Mouse (Mus musculus) megakaryocyte progenitor cell, adult 5-6 weeks (primary cell): Measurements from ENCODE around the gene Col8a1. TPM values are rescaled to one million over a fixed set of nuclear protein-coding genes. Genes with fewer than 3 reads are reported as not detected.

Experiments
- ATAC-seq: replicated peaks from 2 replicates; pipeline ENCODE4 v1.8.0; 2016; ENCODE audit warnings: mild to moderate bottlenecking, moderate TSS enrichment, inconsistent platforms; ENCODE audit not compliant: poor library complexity
- total RNA-seq, 2 experiments: library from RNA; stranded (forward) in 1 of 2; stranded (reverse) in 1 of 2; fragments of 157-497, 149-512 nt in 1 of 2; fragments of 200-1000 nt in 1 of 2; gene quantifications; 2 replicates each; pipeline versions ENCODE4 v1.2.3 to v1.2.4; 2015 to 2017

Col8a1 gene
- total RNA-seq, 2 experiments from 2014 or later = not detected

- no peak for ATAC-seq
Observed at GRCm38 (mm10) chr16:57685790-57686399, 68.6 kb downstream of the Col8a1 start.

GRCm38 (mm10) chr16:57672251-57672650, 82.3 kb downstream of the Col8a1 start:
- no peak for ATAC-seq

- ATAC-seq = no peak
Observed at GRCm38 (mm10) chr16:57671637-57672036, 82.9 kb downstream of the Col8a1 start.

GRCm38 (mm10) chr16:57669348-57669747, 85.2 kb downstream of the Col8a1 start:
- ATAC-seq = peak; percentile 95

- ATAC-seq = no peak
Observed at GRCm38 (mm10) chr16:57662661-57663060, 91.9 kb downstream of the Col8a1 start.

- ATAC-seq = no peak
Observed at GRCm38 (mm10) chr16:57649888-57650287, 104.6 kb downstream of the Col8a1 start.

GRCm38 (mm10) chr16:57641346-57641885, 113.1 kb downstream of the Col8a1 start:
- ATAC-seq = no peak

GRCm38 (mm10) chr16:57634766-57635165, 119.8 kb downstream of the Col8a1 start:
- no peak for ATAC-seq

- peak; percentile 99 for ATAC-seq
Observed at GRCm38 (mm10) chr16:57634191-57634590, 120.3 kb downstream of the Col8a1 start.

- ATAC-seq = peak; percentile 74
Observed at GRCm38 (mm10) chr16:57611768-57612167, 142.8 kb downstream of the Col8a1 start.

GRCm38 (mm10) chr16:57606444-57607227, 147.9 kb downstream of the Col8a1 start, which contains the start of gene Cmss1:
Cmss1 (minus strand) TSS chr16:57606864.
- ATAC-seq = peak; percentile 94

GRCm38 (mm10) chr16:57601031-57601430, 153.5 kb downstream of the Col8a1 start:
- no peak for ATAC-seq

- ATAC-seq = no peak
Observed at GRCm38 (mm10) chr16:57597295-57597957, 157.1 kb downstream of the Col8a1 start.

- peak; percentile 99 for ATAC-seq
Observed at GRCm38 (mm10) chr16:57593422-57594157, 160.9 kb downstream of the Col8a1 start.

- ATAC-seq = no peak
Observed at GRCm38 (mm10) chr16:57585201-57585600, 169.3 kb downstream of the Col8a1 start.

GRCm38 (mm10) chr16:57582008-57582407, 172.5 kb downstream of the Col8a1 start:
- ATAC-seq = no peak

GRCm38 (mm10) chr16:57580041-57580440, 174.5 kb downstream of the Col8a1 start:
- ATAC-seq = peak; percentile 95

GRCm38 (mm10) chr16:57577519-57577918, 177.0 kb downstream of the Col8a1 start:
- peak; percentile 51 for ATAC-seq

- no peak for ATAC-seq
Observed at GRCm38 (mm10) chr16:57575764-57576388, 178.7 kb downstream of the Col8a1 start.
